Comparison of ENCODE assay signal across 11 mouse cellular contexts in genomic region chr1:75361123-75361522, GRCm38 (mm10). TPM values are rescaled to one million over a fixed set of nuclear protein-coding genes. Genes with fewer than 3 reads are reported as not detected.
DNase-seq lines count a peak whose midpoint lies in the region; ATAC-seq and TF ChIP-seq lines count a peak whose summit lies in the region.
"Had no signal": no experiment of that assay in that cellular context is flagged by ENCODE, and none has a peak within 500 bp of the region (broad histone marks: within the 10 kb centered on the region; RNA-seq: fewer than 3 reads in every experiment).

No protein-coding gene starts in this region.

- H3K9ac ChIP-seq in forebrain, embryonic 13.5 days, result no peak overlapping the region
- H3K9ac ChIP-seq in forebrain, embryonic 11.5 days (ENCODE audit: low read length), result no peak overlapping the region
- H3K9ac ChIP-seq in kidney, postnatal 0 days (ENCODE audit: low read depth, low read length), result no peak overlapping the region
- H3K9ac ChIP-seq in embryonic facial prominence, embryonic 13.5 days, result no peak overlapping the region
- no peak overlapping the region for H3K9ac ChIP-seq in liver, embryonic 13.5 days

- peaks cover 19% of the 10 kb centered on the region for H3K4me1 ChIP-seq in forebrain, embryonic 13.5 days
- peaks cover 4% of the 10 kb centered on the region for H3K4me1 ChIP-seq in forebrain, embryonic 11.5 days (replicated peaks; ENCODE audit: control insufficient read depth, insufficient read depth, low read length)
- peaks cover 12% of the 10 kb centered on the region; the same call in 1 of the 2 replicates for H3K4me1 ChIP-seq in kidney, postnatal 0 days (replicated peaks; ENCODE audit: insufficient read depth, low read length)
- peaks cover 32% of the 10 kb centered on the region for H3K4me1 ChIP-seq in embryonic facial prominence, embryonic 13.5 days
- H3K4me1 ChIP-seq in liver, embryonic 13.5 days (replicated peaks), result 0 out of 2 replicates have a peak, but pooled peaks cover 8% of the 10 kb centered on the region

- H3K4me2 ChIP-seq in forebrain, embryonic 13.5 days, result peak overlapping the region; percentile 56; the same call in 1 of the 2 replicates
- H3K4me2 ChIP-seq in forebrain, embryonic 11.5 days (ENCODE audit: low read depth, low read length, severe bottlenecking), result no peak overlapping the region; the same call in 1 of the 2 replicates
- H3K4me2 ChIP-seq in kidney, postnatal 0 days (ENCODE audit: low read length), result peak overlapping the region; percentile 45
- peak overlapping the region; percentile 55; the same call in 1 of the 2 replicates for H3K4me2 ChIP-seq in embryonic facial prominence, embryonic 13.5 days
- 0 out of 2 replicates have a peak overlapping the region, but pooled peaks have one; percentile 48 for H3K4me2 ChIP-seq in liver, embryonic 13.5 days

- WGBS in forebrain, embryonic 13.5 days, result 51% methylated on average over 4 of the region's 4 CpGs
- 44% methylated on average over 4 of the region's 4 CpGs for WGBS in forebrain, embryonic 11.5 days
- 39% methylated on average over 4 of the region's 4 CpGs for WGBS in kidney, postnatal 0 days
- 55% methylated on average over 4 of the region's 4 CpGs for WGBS in embryonic facial prominence, embryonic 13.5 days
- 37% methylated on average over 4 of the region's 4 CpGs for WGBS in liver, embryonic 13.5 days (ENCODE audit: insufficient replicate concordance)

- no peaks in the 10 kb centered on the region for H3K36me3 ChIP-seq in forebrain, embryonic 13.5 days (ENCODE audit: poor library complexity, severe bottlenecking)
- no peaks in the 10 kb centered on the region for H3K36me3 ChIP-seq in forebrain, embryonic 11.5 days (ENCODE audit: control insufficient read depth, insufficient read depth, low read length)
- no peaks in the 10 kb centered on the region for H3K36me3 ChIP-seq in kidney, postnatal 0 days (ENCODE audit: insufficient read depth, low read length)
- H3K36me3 ChIP-seq in embryonic facial prominence, embryonic 13.5 days, result no peaks in the 10 kb centered on the region
- H3K36me3 ChIP-seq in liver, embryonic 13.5 days, result no peaks in the 10 kb centered on the region

- TF ChIP-seq CTCF in kidney, postnatal 0 days (IDR thresholded peaks at IDR 0.05; ENCODE audit: low read depth), result no peak

- H3K9me3 ChIP-seq in forebrain, embryonic 13.5 days (replicated peaks), result no peaks in the 10 kb centered on the region
- H3K9me3 ChIP-seq in forebrain, embryonic 11.5 days (ENCODE audit: control insufficient read depth, low read length), result no peaks in the 10 kb centered on the region
- no peaks in the 10 kb centered on the region for H3K9me3 ChIP-seq in kidney, postnatal 0 days (replicated peaks; ENCODE audit: low read length)
- no peaks in the 10 kb centered on the region for H3K9me3 ChIP-seq in embryonic facial prominence, embryonic 13.5 days
- no peaks in the 10 kb centered on the region for H3K9me3 ChIP-seq in liver, embryonic 13.5 days (replicated peaks)

- no peak overlapping the region for H3K4me3 ChIP-seq in forebrain, embryonic 13.5 days
- no peak overlapping the region for H3K4me3 ChIP-seq in forebrain, embryonic 11.5 days (ENCODE audit: low read depth, low read length)
- peak overlapping the region; percentile 17; the same call in 1 of the 2 replicates for H3K4me3 ChIP-seq in kidney, postnatal 0 days (replicated peaks; ENCODE audit: low read depth, low read length)
- peak overlapping the region; percentile 41 for H3K4me3 ChIP-seq in embryonic facial prominence, embryonic 13.5 days
- H3K4me3 ChIP-seq in liver, embryonic 13.5 days (replicated peaks), result no peak overlapping the region

- no peak for DNase-seq in forebrain, embryonic 11.5 days (ENCODE audit: low spot score)
- no peak for DNase-seq in kidney, postnatal 0 days (ENCODE audit: low spot score)
- no peak for DNase-seq in kidney, postnatal 10 days
- DNase-seq in liver, embryonic 13.5 days, result no peak
- no peak for DNase-seq in urinary bladder, adult 18-20 months (ENCODE audit: low spot score in 2 of 2)
- DNase-seq in layer of hippocampus, postnatal 36 days, result no peak
- DNase-seq: adrenal gland, postnatal 36 days had no signal

- H3K27ac ChIP-seq in forebrain, embryonic 13.5 days, result no peak overlapping the region
- no peak overlapping the region for H3K27ac ChIP-seq in forebrain, embryonic 11.5 days (ENCODE audit: low read depth, low read length)
- no peak overlapping the region for H3K27ac ChIP-seq in kidney, postnatal 0 days
- no peak overlapping the region for H3K27ac ChIP-seq in embryonic facial prominence, embryonic 13.5 days
- H3K27ac ChIP-seq in liver, embryonic 13.5 days, result no peak overlapping the region

- no peak for ATAC-seq in forebrain, embryonic 13.5 days
- no peak for ATAC-seq in forebrain, embryonic 11.5 days (replicated peaks; ENCODE audit: low FRiP score)
- no peak for ATAC-seq in kidney, postnatal 0 days (replicated peaks; ENCODE audit: low FRiP score, low read depth)
- ATAC-seq in embryonic facial prominence, embryonic 13.5 days (ENCODE audit: insufficient number of reproducible peaks, insufficient read depth, low FRiP score, low TSS enrichment, low read depth), result no peak
- no peak for ATAC-seq in liver, embryonic 13.5 days (ENCODE audit: low read depth)
- ATAC-seq: Patski had no signal

- H3K27me3 ChIP-seq in forebrain, embryonic 13.5 days, result peaks cover 55% of the 10 kb centered on the region
- peaks cover 30% of the 10 kb centered on the region for H3K27me3 ChIP-seq in forebrain, embryonic 11.5 days (ENCODE audit: control insufficient read depth, insufficient read depth, low read length)
- 0 out of 2 replicates have a peak, but pooled peaks cover 8% of the 10 kb centered on the region for H3K27me3 ChIP-seq in kidney, postnatal 0 days (ENCODE audit: insufficient read depth, low read length)
- peaks cover 51% of the 10 kb centered on the region for H3K27me3 ChIP-seq in embryonic facial prominence, embryonic 13.5 days
- H3K27me3 ChIP-seq in liver, embryonic 13.5 days, result peaks cover 60% of the 10 kb centered on the region
- H3K27me3 ChIP-seq: Patski had no signal

RNA-seq across cellular contexts. Expression of gene Des, which starts 1.0 kb away (rescaled TPM):
- 0.81 and 1.1 TPM in 2 replicates for polyA plus RNA-seq in forebrain, embryonic 13.5 days (2015; fragmentation: Nextera tagmentation; extraction: Ambion mirVana)
- 0.86 and 1.5 TPM in 2 replicates for polyA plus RNA-seq in forebrain, embryonic 11.5 days (2014; fragmentation: Nextera tagmentation; extraction: Ambion mirVana)
- 18.6 and 19.1 TPM in 2 replicates for polyA plus RNA-seq in kidney, postnatal 0 days (2015; fragmentation: Nextera tagmentation; extraction: Ambion mirVana)
- 9.9 and 13.8 TPM in 2 replicates for polyA plus RNA-seq in embryonic facial prominence, embryonic 13.5 days (2015; fragmentation: Nextera tagmentation; extraction: Ambion mirVana)
- polyA plus RNA-seq in liver, embryonic 13.5 days (2015; fragmentation: Nextera tagmentation; extraction: Ambion mirVana), result 5.0 and 5.1 TPM in 2 replicates
- total RNA-seq in layer of hippocampus, postnatal 36 days (2021), result 1 to 10 TPM in 1 of 2 experiments, under 1 TPM in 1; 0.72 to 1.1 TPM
- total RNA-seq: neutrophil, adult 5-6 weeks had no signal

RNA-seq across cellular contexts. Expression of gene Speg, which starts 14.0 kb away (rescaled TPM):
- 7.6 and 9.0 TPM in 2 replicates for polyA plus RNA-seq in forebrain, embryonic 13.5 days (2015; fragmentation: Nextera tagmentation; extraction: Ambion mirVana)
- polyA plus RNA-seq in forebrain, embryonic 11.5 days (2014; fragmentation: Nextera tagmentation; extraction: Ambion mirVana), result 14.1 and 16.0 TPM in 2 replicates
- polyA plus RNA-seq in kidney, postnatal 0 days (2015; fragmentation: Nextera tagmentation; extraction: Ambion mirVana), result 40.1 and 44.3 TPM in 2 replicates
- polyA plus RNA-seq in embryonic facial prominence, embryonic 13.5 days (2015; fragmentation: Nextera tagmentation; extraction: Ambion mirVana), result 16.1 and 17.0 TPM in 2 replicates
- 10.3 and 10.7 TPM in 2 replicates for polyA plus RNA-seq in liver, embryonic 13.5 days (2015; fragmentation: Nextera tagmentation; extraction: Ambion mirVana)
- 100 to 1,000 TPM; 166 to 180 TPM for total RNA-seq in layer of hippocampus, postnatal 36 days (2021)
- total RNA-seq: neutrophil, adult 5-6 weeks had no signal

RNA-seq across cellular contexts. Expression of gene Dnpep, which starts 43.3 kb away (rescaled TPM):
- 140 and 142 TPM in 2 replicates for polyA plus RNA-seq in forebrain, embryonic 13.5 days (2015; fragmentation: Nextera tagmentation; extraction: Ambion mirVana)
- polyA plus RNA-seq in forebrain, embryonic 11.5 days (2014; fragmentation: Nextera tagmentation; extraction: Ambion mirVana), result 125 and 129 TPM in 2 replicates
- 128 and 137 TPM in 2 replicates for polyA plus RNA-seq in kidney, postnatal 0 days (2015; fragmentation: Nextera tagmentation; extraction: Ambion mirVana)
- 110 and 112 TPM in 2 replicates for polyA plus RNA-seq in embryonic facial prominence, embryonic 13.5 days (2015; fragmentation: Nextera tagmentation; extraction: Ambion mirVana)
- 53.1 and 58.0 TPM in 2 replicates for polyA plus RNA-seq in liver, embryonic 13.5 days (2015; fragmentation: Nextera tagmentation; extraction: Ambion mirVana)
- 10 to 100 TPM; 39.4 to 46.7 TPM for total RNA-seq in layer of hippocampus, postnatal 36 days (2021)

Comparison
In these comparisons a context has a peak if more than half of its experiments do, and no peak if none do; other contexts are left out.
1. H3K4me3 ChIP-seq: peak in kidney, postnatal 0 days (single experiment) and embryonic facial prominence, embryonic 13.5 days (single experiment); none in forebrain, embryonic 13.5 days (single experiment), forebrain, embryonic 11.5 days (single experiment) and liver, embryonic 13.5 days (single experiment).